Mouse (Mus musculus) testis, adult 2 months (tissue): ENCODE measurements around the gene Alg14. TPM values are rescaled to one million over a fixed set of nuclear protein-coding genes. Genes with fewer than 3 reads are reported as not detected.

Experiments used
- H3K27ac ChIP-seq: fragments of 200-500 bp; 2 replicates; pipeline ENCODE4 v1.5.1; 2012; ENCODE audit warnings: low read depth, low read length; ENCODE audit not compliant: control insufficient read depth, insufficient read depth
- H3K27me3 ChIP-seq: fragments of 200-500 bp; 2 replicates; pipeline ENCODE4 v1.6.1; 2012; ENCODE audit warnings: mild to moderate bottlenecking, low read length, moderate library complexity; ENCODE audit not compliant: control insufficient read depth, insufficient read depth
- H3K36me3 ChIP-seq: fragments of 200-500 bp; 2 replicates; pipeline ENCODE4 v1.6.1; 2012; ENCODE audit warnings: mild to moderate bottlenecking, low read length; ENCODE audit not compliant: control insufficient read depth, insufficient read depth
- H3K4me1 ChIP-seq: fragments of 200-500 bp; 2 replicates; pipeline ENCODE4 v1.6.1; 2012; ENCODE audit warnings: low read length; ENCODE audit not compliant: control insufficient read depth, insufficient read depth
- H3K4me3 ChIP-seq: fragments of 200-500 bp; 2 replicates; pipeline ENCODE4 v1.5.1; 2012; ENCODE audit warnings: low read depth, mild to moderate bottlenecking, low read length, moderate library complexity, mixed read lengths; ENCODE audit not compliant: control insufficient read depth
- CTCF ChIP-seq: fragments of 200-500 bp; IDR thresholded peaks from 2 replicates; pipeline ENCODE4 v1.5.1; 2012; ENCODE audit warnings: low read depth, mild to moderate bottlenecking, inconsistent platforms, low read length, moderate library complexity; ENCODE audit not compliant: control insufficient read depth, insufficient read depth, insufficient replicate concordance
- POLR2A ChIP-seq: fragments of 200-500 bp; IDR thresholded peaks from 2 replicates; pipeline ENCODE4 v1.6.1; 2012; ENCODE audit warnings: low read depth, mild to moderate bottlenecking, inconsistent platforms, low read length, moderate library complexity; ENCODE audit not compliant: control insufficient read depth
- polyA plus RNA-seq: library from polyadenylated mRNA; depleted of rRNA; stranded (reverse); fragments of >200 nt; gene quantifications from 2 replicates; pipeline ENCODE4 v1.2.3, GENCODE M21; 2012

Alg14 gene
- polyA plus RNA-seq, 1 experiment = 3.3 TPM

GRCm38 (mm10) chr3:121285219-121285618, 6.4 kb upstream of the Alg14 start:
- TF ChIP-seq CTCF (no peak), POLR2A (no peak)
- Histone ChIP-seq H3K27ac (no peak overlapping the region), H3K4me3 (no peak overlapping the region), H3K4me1 (no peaks in the 10 kb centered on the region), H3K36me3 (no peaks in the 10 kb centered on the region), H3K27me3 (no peaks in the 10 kb centered on the region)

GRCm38 (mm10) chr3:121287151-121287550, 4.4 kb upstream of the Alg14 start:
- Histone ChIP-seq H3K36me3 (no peaks in the 10 kb centered on the region), H3K4me1 (no peaks in the 10 kb centered on the region; the same call in none of the 2 replicates), H3K4me3 (no peak overlapping the region), H3K27me3 (no peaks in the 10 kb centered on the region), H3K27ac (no peak overlapping the region)
- no peak for TF ChIP-seq CTCF
- no peak for TF ChIP-seq POLR2A

GRCm38 (mm10) chr3:121290681-121291080, 892 bp upstream of the Alg14 start:
- no peaks in the 10 kb centered on the region for H3K27me3 ChIP-seq
- H3K36me3 ChIP-seq = no peaks in the 10 kb centered on the region
- H3K27ac ChIP-seq = peak overlapping the region; percentile 91; the same call in 1 of the 2 replicates
- H3K4me3 ChIP-seq = no peak overlapping the region
- no peaks in the 10 kb centered on the region; the same call in none of the 2 replicates for H3K4me1 ChIP-seq
- TF ChIP-seq POLR2A = no peak
- no peak for TF ChIP-seq CTCF

GRCm38 (mm10) chr3:121291225-121291559, 381 bp upstream of the Alg14 start:
- no peaks in the 10 kb centered on the region for H3K27me3 ChIP-seq
- peak overlapping the region; percentile 91 for H3K27ac ChIP-seq
- peak overlapping the region; percentile 97 for H3K4me3 ChIP-seq
- H3K4me1 ChIP-seq = no peaks in the 10 kb centered on the region; the same call in none of the 2 replicates
- TF ChIP-seq CTCF = no peak
- no peak for TF ChIP-seq POLR2A
- no peaks in the 10 kb centered on the region for H3K36me3 ChIP-seq

GRCm38 (mm10) chr3:121294200-121294599, 2.6 kb downstream of the Alg14 start:
- Histone ChIP-seq H3K4me1 (no peaks in the 10 kb centered on the region; the same call in none of the 2 replicates), H3K27ac (no peak overlapping the region), H3K36me3 (no peaks in the 10 kb centered on the region), H3K27me3 (no peaks in the 10 kb centered on the region), H3K4me3 (no peak overlapping the region)
- no peak for TF ChIP-seq CTCF
- TF ChIP-seq POLR2A = no peak

- TF ChIP-seq CTCF = no peak
- no peak for TF ChIP-seq POLR2A
- no peak overlapping the region for H3K27ac ChIP-seq
- no peak overlapping the region for H3K4me3 ChIP-seq
- H3K4me1 ChIP-seq = no peaks in the 10 kb centered on the region; the same call in 1 of the 2 replicates
- no peaks in the 10 kb centered on the region for H3K36me3 ChIP-seq
- H3K27me3 ChIP-seq = no peaks in the 10 kb centered on the region
These were observed 15.1 kb downstream of the Alg14 start for GRCm38 (mm10) chr3:121306641-121307040.

DNA sequence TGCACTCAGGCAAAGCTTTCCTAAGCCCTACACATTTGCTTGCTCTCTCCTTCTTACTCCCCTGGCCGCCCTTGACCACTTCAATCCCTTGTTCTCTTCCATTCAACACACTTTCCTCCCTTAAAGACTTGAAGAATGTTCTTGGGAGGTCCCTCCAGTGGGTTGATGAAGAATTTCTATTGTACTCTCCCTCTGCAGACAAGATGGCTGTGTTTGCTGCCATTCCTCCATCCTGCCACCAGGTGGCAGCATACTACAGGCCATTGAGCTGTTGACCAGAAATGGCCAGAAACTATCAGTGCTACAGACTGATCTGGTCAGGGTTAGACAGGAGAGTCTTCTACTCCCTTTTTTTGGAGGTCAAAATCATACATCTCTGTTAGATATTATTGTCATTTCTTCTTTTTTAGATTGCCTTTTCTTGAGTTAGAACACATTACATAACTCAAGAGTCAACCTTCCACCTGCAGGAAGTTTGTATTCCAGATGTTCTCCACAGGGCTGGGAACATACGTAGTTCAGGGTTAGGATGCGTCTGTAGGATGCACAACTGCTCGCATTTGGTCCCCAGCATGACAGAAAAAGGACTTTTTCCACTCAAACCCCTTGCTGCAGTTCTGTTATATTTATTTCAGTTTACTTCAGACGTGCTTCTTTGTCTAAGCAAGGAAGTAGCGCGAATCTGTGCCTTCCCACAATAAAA, 16.1 kb downstream of the Alg14 start:
- TF ChIP-seq POLR2A (no peak), CTCF (peak; percentile 92; the same call in 1 of the 2 replicates)
- no peaks in the 10 kb centered on the region for H3K27me3 ChIP-seq
- H3K4me3 ChIP-seq = no peak overlapping the region
- H3K27ac ChIP-seq = no peak overlapping the region
- H3K36me3 ChIP-seq = no peaks in the 10 kb centered on the region
- H3K4me1 ChIP-seq = no peaks in the 10 kb centered on the region; the same call in 1 of the 2 replicates
